Mouse (Mus musculus): ENCODE measurements around the gene Fam216b.

- TF ChIP-seq MAX (IDR thresholded peaks at IDR 0.05; ENCODE audit: low read depth) (no peak), POLR2AphosphoS2 (IDR thresholded peaks at IDR 0.05; ENCODE audit: insufficient read length, low read depth) (no peak), USF1 (IDR thresholded peaks at IDR 0.05; ENCODE audit: low read depth) (no peak), MYOD1 (IDR thresholded peaks at IDR 0.05; ENCODE audit: control insufficient read depth in 1 of 3, insufficient read length in 2 of 3, low read depth in 2 of 3) (no peak), E2F4 (IDR thresholded peaks at IDR 0.05; ENCODE audit: insufficient read depth) (no peak), POLR2A (IDR thresholded peaks at IDR 0.05; ENCODE audit: insufficient read length, low read depth) (no peak), TCF3 (IDR thresholded peaks at IDR 0.05; ENCODE audit: insufficient read length, low read depth) (no peak), MYOG (IDR thresholded peaks at IDR 0.05; ENCODE audit: control insufficient read depth in 1 of 3, insufficient read depth in 1 of 3, insufficient read length in 2 of 3, low read depth in 2 of 3) (no peak), REST (IDR thresholded peaks at IDR 0.05; ENCODE audit: insufficient read depth, insufficient read length) (no peak), CEBPB (IDR thresholded peaks at IDR 0.05; ENCODE audit: insufficient read depth, poor library complexity, severe bottlenecking) (no peak), TCF12 (IDR thresholded peaks at IDR 0.05; ENCODE audit: insufficient read depth, poor library complexity, severe bottlenecking) (no peak)
These were observed 43.7 kb upstream of the Fam216b start for GRCm38 (mm10) chr14:78132368-78133052.

All from myocyte (in vitro differentiated cells).